Mouse (Mus musculus): ENCODE measurements around the gene Adipor2.

The Adipor2 gene

DNA sequence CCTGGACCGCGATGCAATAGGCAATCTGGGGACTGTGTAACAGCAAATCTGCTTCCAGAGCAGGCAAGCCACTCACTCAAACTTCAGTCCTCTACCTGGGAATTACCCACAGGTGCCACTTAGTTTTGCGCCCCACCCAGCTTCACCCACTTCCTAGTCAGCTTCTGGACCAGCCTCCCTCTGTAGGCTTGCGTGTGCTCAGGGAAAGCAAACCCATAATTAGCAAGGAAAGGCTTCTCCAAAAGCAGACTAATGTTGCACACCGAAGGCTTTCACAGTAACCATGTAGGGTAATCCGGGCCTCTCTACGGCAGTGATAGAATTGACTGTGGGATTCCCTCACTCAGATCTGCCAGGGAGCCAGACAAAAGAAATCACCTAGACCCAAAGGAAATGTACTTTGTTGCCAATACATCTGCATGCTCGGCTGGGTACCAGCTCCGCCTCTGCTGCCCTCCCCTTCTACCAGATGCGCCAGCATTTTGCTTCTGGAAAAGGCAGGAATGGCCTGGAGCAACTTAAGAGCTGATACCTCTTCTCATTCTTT is 109.6 kb downstream of the Adipor2 start:
- DNase-seq = no peak

DNA sequence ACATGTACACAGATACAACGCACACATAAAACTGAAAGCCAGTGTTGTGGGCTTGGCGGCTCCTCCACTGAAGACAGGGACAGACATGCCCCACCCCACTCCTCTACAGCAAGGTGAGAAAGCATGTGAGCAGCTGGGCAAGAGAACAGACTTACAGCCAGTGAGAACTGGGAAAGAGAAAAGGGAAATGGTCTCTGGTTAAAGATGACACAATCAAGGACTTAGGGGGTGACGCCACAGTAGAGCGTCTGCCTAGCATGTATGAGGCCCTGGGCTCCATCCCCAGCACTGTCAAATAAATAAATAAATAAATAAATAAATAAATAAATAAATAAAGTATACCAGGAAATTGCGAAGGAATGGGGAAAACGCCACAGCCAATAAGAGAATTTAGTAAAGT is 114.2 kb downstream of the Adipor2 start:
- no peak for DNase-seq

Data from thymus, postnatal 36 days (tissue).